Mouse (Mus musculus): Measurements from ENCODE around the gene Akap13.
A peak's percentile ranks its signal among the peaks of the same experiment; 100 is the strongest.
"Not testable (repeated sequence)": the region's sequence is repeated elsewhere in the genome, so short reads cannot be mapped to it uniquely, and the experiment has no call there.

Gene Akap13

GRCm38 (mm10) chr7:75596058-75596748 is 140.9 kb downstream of the Akap13 start:
- peak; percentile 90 for DNase-seq (ENCODE audit: low read depth)

- no peak for DNase-seq (ENCODE audit: low read depth)
These were observed 142.5 kb downstream of the Akap13 start for GRCm38 (mm10) chr7:75597840-75598239.

- DNase-seq (ENCODE audit: low read depth) = peak; percentile 89
These were observed 145.2 kb downstream of the Akap13 start for GRCm38 (mm10) chr7:75600360-75601075.

GRCm38 (mm10) chr7:75607248-75607647 is 151.9 kb downstream of the Akap13 start:
- DNase-seq (ENCODE audit: low read depth) = no peak

- peak; percentile 50 for DNase-seq (ENCODE audit: low read depth)
These were observed 153.4 kb downstream of the Akap13 start for GRCm38 (mm10) chr7:75608716-75609115.

GRCm38 (mm10) chr7:75609456-75610262 is 154.3 kb downstream of the Akap13 start:
- peak; percentile 87 for DNase-seq (ENCODE audit: low read depth)

- DNase-seq (ENCODE audit: low read depth) = peak; percentile 86
These were observed 155.1 kb downstream of the Akap13 start for GRCm38 (mm10) chr7:75610391-75610790.

GRCm38 (mm10) chr7:75611261-75611950 is 156.1 kb downstream of the Akap13 start:
- peak; percentile 83 for DNase-seq (ENCODE audit: low read depth)

GRCm38 (mm10) chr7:75612000-75612682 is 156.8 kb downstream of the Akap13 start:
- DNase-seq (ENCODE audit: low read depth) = peak; percentile 71

GRCm38 (mm10) chr7:75612683-75613053 is 157.3 kb downstream of the Akap13 start:
- peak; percentile 50 for DNase-seq (ENCODE audit: low read depth)

- peak; percentile 65 for DNase-seq (ENCODE audit: low read depth)
These were observed 157.9 kb downstream of the Akap13 start for GRCm38 (mm10) chr7:75613240-75613639.

GRCm38 (mm10) chr7:75614826-75615225 is 159.5 kb downstream of the Akap13 start:
- no peak for DNase-seq (ENCODE audit: low read depth)

GRCm38 (mm10) chr7:75617246-75617645 is 161.9 kb downstream of the Akap13 start:
- DNase-seq (ENCODE audit: low read depth) = not testable (repeated sequence)

GRCm38 (mm10) chr7:75618699-75619098 is 163.4 kb downstream of the Akap13 start:
- DNase-seq (ENCODE audit: low read depth) = no peak

- no peak for DNase-seq (ENCODE audit: low read depth)
These were observed 164.5 kb downstream of the Akap13 start for GRCm38 (mm10) chr7:75619875-75620274.

GRCm38 (mm10) chr7:75620395-75620960 is 165.1 kb downstream of the Akap13 start:
- no peak for DNase-seq (ENCODE audit: low read depth)

GRCm38 (mm10) chr7:75620976-75621375 is 165.6 kb downstream of the Akap13 start:
- no peak for DNase-seq (ENCODE audit: low read depth)

GRCm38 (mm10) chr7:75627831-75628230 is 172.5 kb downstream of the Akap13 start:
- DNase-seq (ENCODE audit: low read depth) = no peak

- no peak for DNase-seq (ENCODE audit: low read depth)
These were observed 174.3 kb downstream of the Akap13 start for GRCm38 (mm10) chr7:75629669-75630068.

GRCm38 (mm10) chr7:75632941-75633340 is 177.6 kb downstream of the Akap13 start:
- peak; percentile 59 for DNase-seq (ENCODE audit: low read depth)

GRCm38 (mm10) chr7:75633393-75633792 is 178.1 kb downstream of the Akap13 start:
- peak; percentile 18 for DNase-seq (ENCODE audit: low read depth)
